Mouse (Mus musculus): Measurements from ENCODE around the gene Rbx1. TPM values are rescaled to one million over a fixed set of nuclear protein-coding genes. Genes with fewer than 3 reads are reported as not detected.
"Not testable (repeated sequence)": the region's sequence is repeated elsewhere in the genome, so short reads cannot be mapped to it uniquely, and the experiment has no call there.

Rbx1 gene
- 211 and 222 TPM in 2 replicates for polyA plus RNA-seq (2012; rRNA removed)

- peak; percentile 99 to 100 for DNase-seq
- TF ChIP-seq CTCF (IDR thresholded peaks at IDR 0.05; ENCODE audit: borderline replicate concordance, insufficient read depth, low read depth, low read length) (no peak), POLR2A (IDR thresholded peaks at IDR 0.05; ENCODE audit: borderline replicate concordance, insufficient read depth, low read length) (peak; percentile 68; the same call in 1 of the 2 replicates)
- H3K27me3 ChIP-seq (ENCODE audit: control insufficient read depth, insufficient read depth, low read length), result no peaks in the 10 kb centered on the region
- peak within 1 kb of the TSS; percentile 94 for H3K4me3 ChIP-seq (replicated peaks; ENCODE audit: insufficient read depth, low read depth, low read length)
- under 1% methylated on average over 61 of the region's 62 CpGs for WGBS
- H3K4me1 ChIP-seq (ENCODE audit: control insufficient read depth, insufficient read depth, low read length), result no peaks in the 10 kb centered on the region; the same call in 1 of the 2 replicates
- H3K27ac ChIP-seq (ENCODE audit: insufficient read depth, low read length), result peak within 1 kb of the TSS; percentile 85
These were observed at the start of gene Rbx1 for GRCm38 (mm10) chr15:81465901-81466737. Gene Rbx1, plus strand, starts transcription at chr15:81466296.

GRCm38 (mm10) chr15:81416763-81417310 lies 49.3 kb upstream of the Rbx1 start:
- not testable (repeated sequence) for H3K4me3 ChIP-seq (replicated peaks; ENCODE audit: insufficient read depth, low read depth, low read length); H3K27me3 ChIP-seq (ENCODE audit: control insufficient read depth, insufficient read depth, low read length); H3K27ac ChIP-seq (ENCODE audit: insufficient read depth, low read length); H3K4me1 ChIP-seq (ENCODE audit: control insufficient read depth, insufficient read depth, low read length); DNase-seq
- 16% methylated on average over 22 of the region's 22 CpGs for WGBS

GRCm38 (mm10) chr15:81418065-81418464 lies 48.0 kb upstream of the Rbx1 start:
- H3K27me3 ChIP-seq (ENCODE audit: control insufficient read depth, insufficient read depth, low read length), result no peaks in the 10 kb centered on the region
- no peak overlapping the region for H3K4me3 ChIP-seq (replicated peaks; ENCODE audit: insufficient read depth, low read depth, low read length)
- DNase-seq, result no peak
- WGBS, result 93% methylated on average over 4 of the region's 4 CpGs
- H3K4me1 ChIP-seq (ENCODE audit: control insufficient read depth, insufficient read depth, low read length), result no peaks in the 10 kb centered on the region
- H3K27ac ChIP-seq (ENCODE audit: insufficient read depth, low read length), result no peak overlapping the region
- no peak for TF ChIP-seq POLR2A (IDR thresholded peaks at IDR 0.05; ENCODE audit: borderline replicate concordance, insufficient read depth, low read length)
- no peak for TF ChIP-seq CTCF (IDR thresholded peaks at IDR 0.05; ENCODE audit: borderline replicate concordance, insufficient read depth, low read depth, low read length)

GRCm38 (mm10) chr15:81421454-81421853 lies 44.6 kb upstream of the Rbx1 start:
- no peak for DNase-seq
- Histone ChIP-seq H3K4me3 (replicated peaks; ENCODE audit: insufficient read depth, low read depth, low read length) (no peak overlapping the region), H3K27me3 (ENCODE audit: control insufficient read depth, insufficient read depth, low read length) (no peaks in the 10 kb centered on the region), H3K4me1 (ENCODE audit: control insufficient read depth, insufficient read depth, low read length) (no peaks in the 10 kb centered on the region), H3K27ac (ENCODE audit: insufficient read depth, low read length) (no peak overlapping the region)
- TF ChIP-seq CTCF (IDR thresholded peaks at IDR 0.05; ENCODE audit: borderline replicate concordance, insufficient read depth, low read depth, low read length) (no peak), POLR2A (IDR thresholded peaks at IDR 0.05; ENCODE audit: borderline replicate concordance, insufficient read depth, low read length) (no peak)
- 86% methylated on average over 1 of the region's 1 CpGs for WGBS

- H3K27me3 ChIP-seq (ENCODE audit: control insufficient read depth, insufficient read depth, low read length), result no peaks in the 10 kb centered on the region
- no peaks in the 10 kb centered on the region for H3K4me1 ChIP-seq (ENCODE audit: control insufficient read depth, insufficient read depth, low read length)
- DNase-seq, result no peak
- no peak overlapping the region for H3K27ac ChIP-seq (ENCODE audit: insufficient read depth, low read length)
- H3K4me3 ChIP-seq (replicated peaks; ENCODE audit: insufficient read depth, low read depth, low read length), result no peak overlapping the region
- 75% methylated on average over 7 of the region's 7 CpGs for WGBS
- TF ChIP-seq CTCF (IDR thresholded peaks at IDR 0.05; ENCODE audit: borderline replicate concordance, insufficient read depth, low read depth, low read length), result no peak
- no peak for TF ChIP-seq POLR2A (IDR thresholded peaks at IDR 0.05; ENCODE audit: borderline replicate concordance, insufficient read depth, low read length)
These were observed 43.9 kb upstream of the Rbx1 start for GRCm38 (mm10) chr15:81422156-81422681.

GRCm38 (mm10) chr15:81425311-81425710 lies 40.8 kb upstream of the Rbx1 start:
- TF ChIP-seq POLR2A (IDR thresholded peaks at IDR 0.05; ENCODE audit: borderline replicate concordance, insufficient read depth, low read length) (no peak), CTCF (IDR thresholded peaks at IDR 0.05; ENCODE audit: borderline replicate concordance, insufficient read depth, low read depth, low read length) (no peak)
- no peak overlapping the region for H3K4me3 ChIP-seq (replicated peaks; ENCODE audit: insufficient read depth, low read depth, low read length)
- no peak overlapping the region for H3K27ac ChIP-seq (ENCODE audit: insufficient read depth, low read length)
- no peaks in the 10 kb centered on the region for H3K27me3 ChIP-seq (ENCODE audit: control insufficient read depth, insufficient read depth, low read length)
- no peak for DNase-seq
- H3K4me1 ChIP-seq (ENCODE audit: control insufficient read depth, insufficient read depth, low read length), result no peaks in the 10 kb centered on the region
- 83% methylated on average over 3 of the region's 3 CpGs for WGBS

- Histone ChIP-seq H3K4me1 (ENCODE audit: control insufficient read depth, insufficient read depth, low read length) (no peaks in the 10 kb centered on the region), H3K4me3 (replicated peaks; ENCODE audit: insufficient read depth, low read depth, low read length) (no peak overlapping the region), H3K27ac (ENCODE audit: insufficient read depth, low read length) (no peak overlapping the region), H3K27me3 (ENCODE audit: control insufficient read depth, insufficient read depth, low read length) (no peaks in the 10 kb centered on the region)
- no peak for DNase-seq
- 90% methylated on average over 2 of the region's 2 CpGs for WGBS
- TF ChIP-seq CTCF (IDR thresholded peaks at IDR 0.05; ENCODE audit: borderline replicate concordance, insufficient read depth, low read depth, low read length), result no peak
- TF ChIP-seq POLR2A (IDR thresholded peaks at IDR 0.05; ENCODE audit: borderline replicate concordance, insufficient read depth, low read length), result no peak
These were observed 38.1 kb upstream of the Rbx1 start for GRCm38 (mm10) chr15:81427947-81428346.

GRCm38 (mm10) chr15:81431195-81431594 lies 34.9 kb upstream of the Rbx1 start:
- TF ChIP-seq POLR2A (IDR thresholded peaks at IDR 0.05; ENCODE audit: borderline replicate concordance, insufficient read depth, low read length), result no peak
- TF ChIP-seq CTCF (IDR thresholded peaks at IDR 0.05; ENCODE audit: borderline replicate concordance, insufficient read depth, low read depth, low read length), result no peak
- no peak for DNase-seq
- H3K4me3 ChIP-seq (replicated peaks; ENCODE audit: insufficient read depth, low read depth, low read length), result no peak overlapping the region
- WGBS, result 91% methylated on average over 1 of the region's 1 CpGs
- no peaks in the 10 kb centered on the region for H3K27me3 ChIP-seq (ENCODE audit: control insufficient read depth, insufficient read depth, low read length)
- H3K27ac ChIP-seq (ENCODE audit: insufficient read depth, low read length), result no peak overlapping the region
- no peaks in the 10 kb centered on the region for H3K4me1 ChIP-seq (ENCODE audit: control insufficient read depth, insufficient read depth, low read length)

All from cerebellum, adult 2 months (tissue).